Mouse (Mus musculus): Measurements from ENCODE around the gene Rb1. TPM values are rescaled to one million over a fixed set of nuclear protein-coding genes. Genes with fewer than 3 reads are reported as not detected.

The Rb1 gene
- polyA plus RNA-seq, 2 experiments, result 15.4 to 22.1 TPM

DNA sequence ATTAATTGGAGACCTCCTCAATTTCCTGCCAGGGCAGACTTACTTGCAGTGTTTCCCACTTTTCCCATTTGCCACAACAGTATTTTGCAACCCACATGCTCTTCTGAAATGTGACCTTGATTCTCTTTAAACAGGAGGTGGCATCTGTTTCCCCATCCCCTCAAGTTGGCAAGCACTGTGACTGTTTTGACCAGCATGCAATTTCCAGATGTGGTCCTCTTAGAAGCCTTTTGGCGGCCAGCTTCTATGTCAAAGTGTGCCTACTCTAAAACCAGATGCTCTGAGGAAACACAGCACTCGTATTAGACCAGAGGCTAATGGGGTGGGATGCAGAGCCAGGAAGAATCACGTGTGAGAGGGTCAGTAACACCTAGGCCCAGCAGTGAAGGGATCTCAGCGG lies 67.4 kb downstream of the Rb1 start:
- H3K4me1 ChIP-seq (replicated peaks; ENCODE audit: control insufficient read depth in 2 of 2, insufficient read depth in 2 of 2, low read length in 1 of 2), result peaks cover 2 to 13% of the 10 kb centered on the region in 2 experiments; a peak in 2 of 4 replicates
- no peaks in the 10 kb centered on the region for H3K9me3 ChIP-seq (ENCODE audit: control insufficient read depth, low read length)
- TF ChIP-seq EP300 (IDR thresholded peaks at IDR 0.05; ENCODE audit: low read depth) (no peak), CTCF (IDR thresholded peaks at IDR 0.05; ENCODE audit: low read depth) (no peak)
- DNase-seq (ENCODE audit: low read depth in 3 of 3, low spot score in 3 of 3) (no peak), ATAC-seq (ENCODE audit: insufficient read depth) (no peak)
- WGBS (ENCODE audit: insufficient replicate concordance), result 74% methylated on average over 4 of the region's 4 CpGs
- H3K27me3 ChIP-seq (ENCODE audit: control insufficient read depth, insufficient read depth, low read length), result no peaks in the 10 kb centered on the region
- peaks cover 16% of the 10 kb centered on the region for H3K36me3 ChIP-seq (replicated peaks; ENCODE audit: control insufficient read depth, insufficient read depth, low read depth)
- no peak overlapping the region for H3K4me2 ChIP-seq (ENCODE audit: low read depth)
- H3K4me3 ChIP-seq (ENCODE audit: insufficient read depth in 1 of 2, low read depth in 2 of 2, low read length in 2 of 2), result no peak overlapping the region
- no peak overlapping the region for H3K27ac ChIP-seq
- H3K9ac ChIP-seq (replicated peaks), result no peak overlapping the region

DNA sequence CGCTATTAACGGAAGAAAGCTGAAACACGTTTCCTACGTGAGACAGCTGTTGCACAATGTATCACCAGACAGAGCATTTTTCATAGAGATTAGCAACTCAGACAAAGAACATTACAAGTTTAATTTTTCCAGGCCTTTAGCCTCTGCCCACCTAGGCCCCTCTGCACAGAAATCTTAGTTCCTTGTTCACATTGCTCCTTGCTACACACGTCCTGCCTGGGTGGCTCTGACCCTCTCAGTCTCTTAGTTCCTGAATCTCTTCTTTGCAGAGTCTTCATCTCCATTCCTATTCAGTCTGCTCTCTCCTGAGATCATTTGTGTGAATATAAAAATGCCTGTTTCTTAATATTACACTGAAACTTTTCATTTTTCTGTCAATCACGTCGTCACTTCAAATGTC lies 68.3 kb downstream of the Rb1 start:
- Histone ChIP-seq H3K9ac (replicated peaks) (no peak overlapping the region), H3K4me3 (ENCODE audit: insufficient read depth in 1 of 2, low read depth in 2 of 2, low read length in 2 of 2) (no peak overlapping the region), H3K4me2 (ENCODE audit: low read depth) (no peak overlapping the region), H3K9me3 (ENCODE audit: control insufficient read depth, low read length) (no peaks in the 10 kb centered on the region), H3K27ac (no peak overlapping the region), H3K36me3 (replicated peaks; ENCODE audit: control insufficient read depth, insufficient read depth, low read depth) (peaks cover 8% of the 10 kb centered on the region), H3K27me3 (ENCODE audit: control insufficient read depth, insufficient read depth, low read length) (no peaks in the 10 kb centered on the region), H3K4me1 (replicated peaks; ENCODE audit: control insufficient read depth in 2 of 2, insufficient read depth in 2 of 2, low read length in 1 of 2) (peaks cover 2 to 13% of the 10 kb centered on the region in 2 experiments; a peak in 2 of 4 replicates)
- no peak; the same call in 1 of the 2 replicates for ATAC-seq (ENCODE audit: insufficient read depth)
- no peak for DNase-seq (ENCODE audit: low read depth in 3 of 3, low spot score in 3 of 3)
- WGBS (ENCODE audit: insufficient replicate concordance), result 66% methylated on average over 7 of the region's 7 CpGs
- TF ChIP-seq EP300 (IDR thresholded peaks at IDR 0.05; ENCODE audit: low read depth), result no peak
- no peak for TF ChIP-seq CTCF (IDR thresholded peaks at IDR 0.05; ENCODE audit: low read depth)

DNA sequence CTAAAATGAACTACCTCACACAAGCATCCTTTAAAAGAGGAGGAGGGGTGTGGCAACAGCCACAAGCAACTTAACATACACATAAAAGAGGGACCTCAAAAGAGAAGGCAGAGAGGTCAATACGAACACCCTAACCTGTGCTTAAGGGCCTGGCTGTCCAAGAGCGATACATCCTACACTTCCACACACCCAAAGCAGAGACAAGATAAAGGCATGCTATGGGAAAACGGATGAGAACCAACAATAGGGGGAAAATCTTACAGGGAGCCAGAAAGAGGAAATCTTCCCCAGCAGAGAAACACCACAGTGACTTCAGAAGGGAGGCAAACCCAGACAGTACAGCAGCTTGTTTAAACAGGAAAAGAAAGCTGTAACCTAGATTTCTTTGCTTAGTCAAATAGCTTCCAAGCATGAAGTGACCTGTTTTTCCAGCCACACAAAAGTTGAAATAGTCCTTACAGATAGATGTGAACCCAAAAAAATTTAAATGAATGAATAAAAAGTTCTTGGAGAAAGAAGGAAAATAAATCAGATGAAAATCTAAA lies 70.1 kb downstream of the Rb1 start:
- Histone ChIP-seq H3K27me3 (ENCODE audit: control insufficient read depth, insufficient read depth, low read length) (no peaks in the 10 kb centered on the region), H3K4me2 (ENCODE audit: low read depth) (no peak overlapping the region), H3K27ac (no peak overlapping the region), H3K9me3 (ENCODE audit: control insufficient read depth, low read length) (no peaks in the 10 kb centered on the region), H3K9ac (replicated peaks) (no peak overlapping the region), H3K36me3 (replicated peaks; ENCODE audit: control insufficient read depth, insufficient read depth, low read depth) (no peaks in the 10 kb centered on the region; the same call in 1 of the 2 replicates), H3K4me3 (ENCODE audit: insufficient read depth in 1 of 2, low read depth in 2 of 2, low read length in 2 of 2) (no peak overlapping the region), H3K4me1 (replicated peaks; ENCODE audit: control insufficient read depth in 2 of 2, insufficient read depth in 2 of 2, low read length in 1 of 2) (peaks cover 2 to 14% of the 10 kb centered on the region in 2 experiments; a peak in 2 of 4 replicates)
- DNase-seq (ENCODE audit: low read depth in 3 of 3, low spot score in 3 of 3) (no peak), ATAC-seq (ENCODE audit: insufficient read depth) (no peak)
- TF ChIP-seq CTCF (IDR thresholded peaks at IDR 0.05; ENCODE audit: low read depth) (no peak), EP300 (IDR thresholded peaks at IDR 0.05; ENCODE audit: low read depth) (no peak)
- 64% methylated on average over 3 of the region's 3 CpGs for WGBS (ENCODE audit: insufficient replicate concordance)

DNA sequence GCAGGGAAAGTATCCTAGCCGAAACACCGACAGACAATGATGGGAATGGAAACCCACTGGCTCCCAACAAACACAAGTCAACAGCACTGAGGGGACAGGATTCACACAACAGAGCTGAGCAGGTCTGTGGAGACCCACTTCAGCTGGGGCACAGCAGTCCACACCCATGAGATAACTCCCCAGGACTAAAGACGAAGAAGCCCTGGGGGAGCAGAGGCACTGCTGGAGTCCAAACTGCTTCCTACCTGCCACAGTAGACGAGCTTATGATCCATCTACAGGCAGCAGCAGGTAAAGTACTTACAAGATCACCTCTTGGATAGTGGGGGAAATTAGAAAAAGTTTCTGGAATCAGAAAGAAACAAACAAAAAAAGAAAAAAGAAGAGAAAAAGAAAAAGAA lies 71.2 kb downstream of the Rb1 start:
- peaks cover 2 to 19% of the 10 kb centered on the region in 2 experiments; a peak in 2 of 4 replicates for H3K4me1 ChIP-seq (replicated peaks; ENCODE audit: control insufficient read depth in 2 of 2, insufficient read depth in 2 of 2, low read length in 1 of 2)
- H3K9ac ChIP-seq (replicated peaks), result no peak overlapping the region
- 61% methylated on average over 4 of the region's 4 CpGs for WGBS (ENCODE audit: insufficient replicate concordance)
- no peak for TF ChIP-seq EP300 (IDR thresholded peaks at IDR 0.05; ENCODE audit: low read depth)
- no peak for TF ChIP-seq CTCF (IDR thresholded peaks at IDR 0.05; ENCODE audit: low read depth)
- H3K27ac ChIP-seq, result no peak overlapping the region
- H3K4me3 ChIP-seq (ENCODE audit: insufficient read depth in 1 of 2, low read depth in 2 of 2, low read length in 2 of 2), result no peak overlapping the region
- no peak for ATAC-seq (ENCODE audit: insufficient read depth)
- H3K36me3 ChIP-seq (replicated peaks; ENCODE audit: control insufficient read depth, insufficient read depth, low read depth), result no peaks in the 10 kb centered on the region; the same call in 1 of the 2 replicates
- no peak overlapping the region for H3K4me2 ChIP-seq (ENCODE audit: low read depth)
- H3K27me3 ChIP-seq (ENCODE audit: control insufficient read depth, insufficient read depth, low read length), result no peaks in the 10 kb centered on the region
- H3K9me3 ChIP-seq (ENCODE audit: control insufficient read depth, low read length), result no peaks in the 10 kb centered on the region
- DNase-seq (ENCODE audit: low read depth in 3 of 3, low spot score in 3 of 3), result no peak

DNA sequence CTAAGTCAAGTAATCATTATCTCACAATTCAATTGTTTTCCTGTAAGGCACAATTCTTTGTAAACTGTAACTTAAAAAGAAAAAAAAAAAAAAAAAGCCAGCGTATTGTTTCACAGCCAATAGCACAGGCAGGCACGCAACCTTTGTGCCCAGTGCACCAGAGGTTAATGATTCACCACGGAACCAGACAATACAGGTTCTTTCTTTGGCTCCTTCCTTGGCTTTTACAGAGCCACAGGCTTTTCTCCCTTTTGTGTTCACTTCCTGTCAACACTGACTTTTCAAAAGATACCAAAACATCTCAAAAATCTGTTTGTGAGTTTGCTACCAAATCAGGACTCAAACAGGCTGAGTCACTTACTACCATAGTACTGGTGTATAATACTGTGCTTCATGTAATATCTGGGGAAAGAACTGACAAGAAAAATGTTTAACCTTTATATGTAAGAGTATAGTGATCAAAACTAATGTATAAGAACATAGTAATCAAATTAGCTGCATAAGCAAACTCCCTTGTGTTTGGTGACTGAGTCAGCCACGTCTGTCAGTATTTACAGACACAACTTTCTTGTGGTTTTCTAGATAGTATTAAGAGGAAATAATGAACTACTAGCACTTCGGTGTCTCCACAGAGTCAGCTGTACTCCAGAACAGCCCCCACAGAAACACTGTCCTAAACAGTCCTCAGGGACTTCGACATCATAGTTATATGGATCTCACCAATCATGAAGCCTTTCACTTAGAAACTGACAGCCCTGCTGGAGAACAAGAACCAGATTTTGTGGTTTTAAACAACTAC lies 72.0 kb downstream of the Rb1 start:
- Histone ChIP-seq H3K9ac (replicated peaks) (no peak overlapping the region), H3K4me1 (replicated peaks; ENCODE audit: control insufficient read depth in 2 of 2, insufficient read depth in 2 of 2, low read length in 1 of 2) (peaks cover 2 to 19% of the 10 kb centered on the region in 2 experiments; a peak in 2 of 4 replicates), H3K9me3 (ENCODE audit: control insufficient read depth, low read length) (no peaks in the 10 kb centered on the region), H3K4me2 (ENCODE audit: low read depth) (no peak overlapping the region), H3K27me3 (ENCODE audit: control insufficient read depth, insufficient read depth, low read length) (no peaks in the 10 kb centered on the region), H3K4me3 (ENCODE audit: insufficient read depth in 1 of 2, low read depth in 2 of 2, low read length in 2 of 2) (no peak overlapping the region), H3K36me3 (replicated peaks; ENCODE audit: control insufficient read depth, insufficient read depth, low read depth) (no peaks in the 10 kb centered on the region; the same call in 1 of the 2 replicates), H3K27ac (peak overlapping the region; percentile 44)
- 34% methylated on average over 6 of the region's 6 CpGs for WGBS (ENCODE audit: insufficient replicate concordance)
- ATAC-seq (ENCODE audit: insufficient read depth), result peak; percentile 68; the same call in 1 of the 2 replicates
- no peak for DNase-seq (ENCODE audit: low read depth in 3 of 3, low spot score in 3 of 3)
- TF ChIP-seq CTCF (IDR thresholded peaks at IDR 0.05; ENCODE audit: low read depth) (no peak), EP300 (IDR thresholded peaks at IDR 0.05; ENCODE audit: low read depth) (no peak)
